Mouse (Mus musculus) 416B (cell line): ENCODE data around the gene Olfr243.
"Not testable (repeated sequence)": the region's sequence is repeated elsewhere in the genome, so short reads cannot be mapped to it uniquely, and the experiment has no call there.

Source experiments
- DNase-seq: peaks from one replicate; pipeline ENCODE4 v3.0.0; 2011; ENCODE audit warnings: low read depth

Olfr243 gene

DNA sequence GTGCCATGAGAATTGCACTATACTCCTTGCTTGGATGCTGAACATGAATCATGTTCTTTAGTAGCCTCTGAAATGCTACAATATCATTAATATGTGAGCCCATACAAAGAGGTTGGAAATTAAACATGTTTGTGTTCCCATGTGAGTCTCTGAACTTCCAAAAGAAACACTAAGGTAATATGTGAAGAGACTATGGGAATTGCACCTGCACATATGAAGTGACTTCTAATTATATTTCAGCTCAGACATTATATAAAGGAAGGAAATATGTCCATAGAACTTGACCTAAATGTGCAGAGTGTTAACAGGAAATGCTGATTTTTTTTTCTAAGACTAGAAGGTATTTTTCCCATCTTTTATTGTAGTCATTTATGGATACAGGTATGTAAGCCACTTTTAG lies at the start of gene Olfr243:
TSS of gene Olfr243 (plus strand) at position 301 of the 400 bp plus-strand sequence.
- DNase-seq, result no peak

DNA sequence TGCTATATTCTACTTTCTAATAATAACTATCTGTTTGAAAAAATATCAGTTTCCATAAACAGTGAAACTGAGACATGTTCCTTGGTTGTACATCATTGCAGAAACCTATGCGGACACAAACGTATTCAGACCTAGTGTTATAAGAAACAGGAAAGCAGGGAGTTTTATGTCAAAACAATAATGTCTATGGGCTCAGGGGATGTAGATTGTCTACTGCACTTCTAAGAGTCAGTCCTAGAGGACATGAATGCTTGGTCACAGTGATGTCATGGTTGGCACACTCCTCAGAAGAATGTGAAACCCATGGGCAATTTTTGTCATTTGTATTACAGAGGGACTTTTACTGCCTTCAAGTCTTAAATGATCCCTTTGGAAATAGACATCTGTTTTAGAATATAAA lies 43.4 kb upstream of the Olfr243 start, which contains the start of gene Olfr624:
TSS of gene Olfr624 (minus strand) at position 101 of the 400 bp plus-strand sequence.
- no peak for DNase-seq

- no peak for DNase-seq
Observed at GRCm38 (mm10) chr7:103682420-103682819, 32.1 kb upstream of the Olfr243 start, which contains the start of gene Olfr625-ps1. Gene Olfr625-ps1, plus strand, starts transcription at chr7:103682720.

GRCm38 (mm10) chr7:103699469-103699868 lies 15.0 kb upstream of the Olfr243 start:
- DNase-seq, result no peak

- DNase-seq, result peak; percentile 46
Observed at GRCm38 (mm10) chr7:103712024-103712423, 2.4 kb upstream of the Olfr243 start.

GRCm38 (mm10) chr7:103716398-103716797 lies 1.9 kb downstream of the Olfr243 start:
- DNase-seq, result not testable (repeated sequence)

DNA sequence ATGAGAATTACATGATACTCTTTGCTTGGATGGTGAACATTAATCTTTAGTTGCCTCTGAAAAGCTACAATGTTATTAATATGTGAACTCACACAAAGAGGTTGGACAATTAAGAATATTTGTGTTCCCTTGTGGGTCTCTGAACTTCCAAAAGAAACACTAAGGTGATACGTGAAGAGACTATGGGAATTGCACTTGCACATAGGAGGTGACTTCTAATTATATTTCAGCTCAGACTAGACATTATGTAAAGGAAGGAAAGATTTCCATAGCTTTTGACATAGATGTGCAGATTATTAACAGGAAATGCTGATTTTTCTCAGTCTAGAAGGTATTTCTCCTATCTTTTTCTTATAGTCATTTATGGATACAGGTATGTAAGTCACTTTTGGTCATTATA lies 15.6 kb downstream of the Olfr243 start, which contains the start of gene Olfr628:
TSS of gene Olfr628 (plus strand) at position 301 of the 400 bp plus-strand sequence.
- no peak for DNase-seq

DNA sequence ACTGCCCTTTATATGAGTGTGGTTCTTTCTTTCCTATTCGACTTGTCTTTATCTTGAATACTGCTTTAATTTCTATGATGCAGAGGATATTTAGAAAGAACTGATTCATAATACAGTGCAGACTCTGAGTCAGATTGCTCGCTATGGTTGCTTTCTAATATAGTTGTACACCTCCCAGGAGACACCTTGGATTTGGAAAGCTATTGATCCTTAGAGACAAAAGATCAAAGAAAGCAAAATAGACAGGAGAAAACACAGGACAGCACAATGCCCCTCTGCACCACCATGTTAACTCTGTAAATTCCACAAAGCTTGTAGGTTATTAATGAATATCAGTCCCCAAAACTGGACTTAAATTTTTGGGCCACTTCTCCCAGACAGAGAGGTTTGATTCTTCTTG lies 30.4 kb downstream of the Olfr243 start, which contains the start of gene Olfr629:
TSS of gene Olfr629 (minus strand) at position 101 of the 400 bp plus-strand sequence.
- DNase-seq, result no peak

- no peak for DNase-seq
Observed at GRCm38 (mm10) chr7:103757233-103757632, 42.8 kb downstream of the Olfr243 start, which contains the start of gene Olfr630. Gene Olfr630, minus strand, starts transcription at chr7:103757333.

GRCm38 (mm10) chr7:103762212-103762611 lies 47.7 kb downstream of the Olfr243 start:
- DNase-seq, result peak; percentile 80

GRCm38 (mm10) chr7:103767687-103768086 lies 53.2 kb downstream of the Olfr243 start:
- not testable (repeated sequence) for DNase-seq
